Mouse (Mus musculus): ENCODE measurements at regions not wholly inside any gene's neighbourhood (a gene's known extent, or its start where the extent isn't known, plus 50 kb on each side); places are given as distances from the start of the nearest gene placed in this dataset.

DNA sequence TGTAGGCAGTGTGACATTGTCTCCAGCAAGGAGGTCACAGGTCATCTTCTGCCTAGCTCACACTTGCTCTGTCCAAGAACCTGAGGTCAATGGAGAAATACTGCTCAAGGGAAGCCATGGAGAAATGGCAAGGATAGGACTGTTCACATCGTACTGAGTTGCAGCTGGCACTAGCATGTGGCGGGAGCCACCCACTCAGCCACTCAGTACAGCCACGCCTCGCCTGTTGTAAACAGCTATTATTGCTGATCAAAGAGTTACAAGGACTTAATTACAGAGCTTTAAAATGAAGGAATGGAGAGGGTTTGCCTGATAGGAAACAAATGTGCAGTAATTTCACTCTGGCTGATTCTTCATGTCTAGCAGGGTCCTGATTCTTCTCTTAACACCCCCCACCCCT lies 64.8 kb downstream of the Dll1 start:
- no peak for DNase-seq (ENCODE audit: extremely low read depth, low read depth)

DNA sequence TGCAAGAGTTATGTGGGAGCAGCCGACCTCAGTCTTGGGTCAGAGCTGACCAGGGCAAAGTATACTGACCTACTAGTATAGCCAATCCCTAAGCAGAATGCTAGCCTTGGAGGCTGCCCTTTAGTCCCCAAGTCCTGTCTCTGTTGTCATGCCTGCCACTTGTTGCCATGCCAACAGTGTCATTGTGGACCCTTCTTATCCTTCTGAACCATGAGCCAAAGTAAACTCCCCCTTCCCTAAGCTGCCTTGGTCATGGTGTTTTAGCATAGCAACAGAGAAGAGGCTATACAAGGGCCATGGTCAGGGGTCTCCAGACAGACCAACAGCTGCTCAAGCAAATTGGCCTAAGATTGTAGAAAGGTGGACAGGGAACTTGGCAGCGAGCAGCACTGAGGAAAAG lies 66.2 kb downstream of the Dll1 start:
- DNase-seq (ENCODE audit: extremely low read depth, low read depth): no peak

DNA sequence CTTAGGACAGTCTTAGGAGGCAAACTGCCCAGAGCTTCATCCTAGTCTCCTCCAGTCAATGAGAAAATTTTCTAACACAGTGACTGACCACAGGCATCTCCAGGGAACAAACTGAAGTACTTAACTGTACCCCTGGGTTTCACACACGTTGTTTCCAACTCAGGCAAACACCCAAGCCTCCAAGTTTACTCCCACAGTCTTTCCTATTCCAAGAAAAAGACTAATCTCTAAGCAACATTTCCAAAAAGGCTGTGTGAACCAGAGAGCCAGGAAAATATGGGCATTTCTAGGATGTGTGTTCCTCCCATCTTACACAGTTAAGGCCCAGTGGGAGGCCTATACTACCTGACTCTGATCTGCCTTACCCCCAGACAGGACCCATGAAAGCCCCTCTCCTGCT lies 74.6 kb downstream of the Dll1 start:
- DNase-seq (ENCODE audit: extremely low read depth, low read depth): no peak

- DNase-seq (ENCODE audit: extremely low read depth, low read depth): no peak
Measured at GRCm38 (mm10) chr17:15299743-15300371, 76.8 kb downstream of the Dll1 start.

DNA sequence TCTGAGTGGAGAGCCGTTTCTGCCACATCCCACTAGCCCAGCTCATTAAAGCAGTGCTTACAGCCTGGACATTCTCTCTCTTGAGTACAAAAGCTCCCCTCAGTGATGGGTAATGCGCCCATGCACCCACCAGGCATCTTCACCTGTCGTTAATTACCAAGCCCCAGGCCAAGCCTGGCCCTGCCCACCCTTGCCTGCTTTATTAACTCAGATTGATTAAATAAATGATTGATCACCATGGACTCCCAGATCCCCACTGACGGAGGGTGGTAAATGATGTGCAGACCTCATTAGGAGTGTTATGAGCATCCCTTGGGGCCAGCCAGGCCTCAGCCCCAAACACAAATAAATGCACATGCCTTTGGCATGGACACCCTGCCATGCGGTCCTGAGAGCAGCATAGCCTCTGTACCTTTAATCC lies 82.5 kb downstream of the Dll1 start:
- DNase-seq (ENCODE audit: extremely low read depth, low read depth): no peak

DNA sequence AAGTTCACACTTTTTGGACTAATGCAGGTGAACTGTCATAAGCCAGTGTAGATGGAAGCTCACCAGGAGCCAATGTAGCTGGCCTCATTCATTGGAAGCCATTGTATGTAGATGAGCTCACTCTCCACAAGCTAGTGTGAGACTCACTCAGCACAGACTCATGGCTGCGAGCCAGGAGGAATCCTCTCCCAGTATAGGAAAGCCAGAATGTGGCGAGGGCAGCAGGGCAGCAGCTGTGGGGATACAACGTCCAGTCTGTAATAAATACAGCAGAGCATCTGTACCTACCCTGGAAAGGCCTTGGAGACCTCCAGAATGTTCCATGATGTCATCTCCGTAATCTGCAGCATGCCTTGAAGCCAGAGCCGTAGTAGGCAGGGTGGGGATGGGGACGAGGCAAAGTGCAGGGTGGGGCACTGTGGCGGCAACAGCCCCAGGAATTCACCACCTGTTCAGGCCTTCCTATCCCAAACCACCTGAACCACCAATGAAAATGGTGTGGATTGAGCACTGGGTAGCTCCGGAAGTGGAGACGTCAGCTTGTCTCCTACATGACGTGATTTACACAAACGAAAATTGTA lies 84.1 kb downstream of the Dll1 start:
- no peak for DNase-seq (ENCODE audit: extremely low read depth, low read depth)

GRCm38 (mm10) chr17:15291626-15292025 lies 85.0 kb downstream of the Dll1 start:
- no peak for DNase-seq (ENCODE audit: extremely low read depth, low read depth)

DNA sequence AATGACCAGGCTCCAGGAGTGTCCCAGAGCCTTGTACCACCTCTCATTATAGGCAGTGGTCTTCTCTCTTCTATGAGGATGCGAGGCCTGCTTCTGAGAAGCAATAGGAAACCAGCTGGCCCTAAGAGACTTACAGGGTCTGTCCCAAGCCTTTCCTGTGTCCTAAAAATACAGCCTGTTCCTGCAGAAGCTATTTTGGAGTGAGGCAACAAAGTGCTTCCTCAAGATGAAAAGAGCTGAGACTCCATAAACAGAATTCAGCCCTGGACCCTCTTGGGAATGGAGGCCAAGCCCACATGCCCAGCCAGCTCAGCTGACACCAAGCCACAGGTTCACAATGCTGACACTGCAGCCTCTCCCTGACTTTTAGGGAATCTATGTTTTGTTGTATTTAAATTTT lies 86.3 kb downstream of the Dll1 start:
- no peak for DNase-seq (ENCODE audit: extremely low read depth, low read depth)

- DNase-seq (ENCODE audit: extremely low read depth, low read depth): no peak
Measured at GRCm38 (mm10) chr17:15289062-15289461, 87.6 kb downstream of the Dll1 start.

- no peak for DNase-seq (ENCODE audit: extremely low read depth, low read depth)
Measured at GRCm38 (mm10) chr17:15288640-15289039, 88.0 kb downstream of the Dll1 start.

- DNase-seq (ENCODE audit: extremely low read depth, low read depth): no peak
Measured at GRCm38 (mm10) chr17:15286596-15286995, 90.1 kb downstream of the Dll1 start.

DNA sequence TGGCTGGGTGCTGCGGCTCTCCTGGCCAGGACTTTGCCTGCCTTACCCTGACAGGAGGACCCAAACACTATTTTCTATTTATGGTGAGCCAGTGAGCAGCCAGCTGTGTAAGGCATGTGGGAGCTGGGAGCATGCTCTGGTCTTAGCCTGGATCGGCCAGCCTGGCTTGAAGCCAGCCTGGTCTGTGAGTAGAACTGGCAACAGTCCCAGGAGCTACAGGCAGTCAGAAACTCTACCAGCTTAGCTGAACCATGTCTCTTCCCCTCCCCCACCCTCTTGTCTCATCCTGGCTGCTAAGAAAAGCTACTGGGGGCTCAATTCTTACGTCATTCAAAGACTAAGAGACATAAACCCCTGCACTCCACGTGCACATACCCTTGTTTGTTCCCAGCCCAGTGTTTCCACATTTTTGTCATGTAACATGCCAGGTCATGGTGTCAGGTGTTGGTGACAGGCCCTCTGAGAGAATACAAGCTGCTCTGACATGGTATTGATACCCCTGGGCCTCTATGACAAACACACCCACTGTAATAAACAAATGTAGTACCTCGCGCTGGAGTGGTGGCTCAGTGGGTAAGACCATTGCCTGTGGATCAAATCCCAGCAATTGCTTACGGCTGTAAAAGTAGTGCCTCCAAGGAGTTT lies 91.2 kb downstream of the Dll1 start:
- no peak for DNase-seq (ENCODE audit: extremely low read depth, low read depth)

DNA sequence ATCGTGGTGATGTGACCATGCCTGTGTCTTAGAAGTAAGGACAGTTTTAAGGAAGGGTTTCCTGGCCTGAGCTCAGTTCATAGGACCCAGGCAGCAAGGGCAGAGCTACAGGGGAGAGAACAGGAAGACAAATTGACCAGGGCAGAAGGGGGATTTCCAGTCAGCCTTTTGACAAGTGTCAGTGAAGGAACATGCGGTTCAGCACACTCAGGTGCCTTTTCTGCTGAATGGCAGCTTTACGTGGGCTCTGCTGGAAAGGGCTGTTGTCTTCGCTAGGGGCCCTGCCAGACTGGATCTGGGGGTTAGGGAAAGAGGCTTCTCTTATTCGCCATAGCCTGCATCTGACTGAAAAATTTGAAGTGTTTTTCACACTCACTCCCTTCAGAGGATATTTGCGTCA lies 106.8 kb downstream of the Dll1 start:
- DNase-seq (ENCODE audit: extremely low read depth, low read depth): no peak

DNA sequence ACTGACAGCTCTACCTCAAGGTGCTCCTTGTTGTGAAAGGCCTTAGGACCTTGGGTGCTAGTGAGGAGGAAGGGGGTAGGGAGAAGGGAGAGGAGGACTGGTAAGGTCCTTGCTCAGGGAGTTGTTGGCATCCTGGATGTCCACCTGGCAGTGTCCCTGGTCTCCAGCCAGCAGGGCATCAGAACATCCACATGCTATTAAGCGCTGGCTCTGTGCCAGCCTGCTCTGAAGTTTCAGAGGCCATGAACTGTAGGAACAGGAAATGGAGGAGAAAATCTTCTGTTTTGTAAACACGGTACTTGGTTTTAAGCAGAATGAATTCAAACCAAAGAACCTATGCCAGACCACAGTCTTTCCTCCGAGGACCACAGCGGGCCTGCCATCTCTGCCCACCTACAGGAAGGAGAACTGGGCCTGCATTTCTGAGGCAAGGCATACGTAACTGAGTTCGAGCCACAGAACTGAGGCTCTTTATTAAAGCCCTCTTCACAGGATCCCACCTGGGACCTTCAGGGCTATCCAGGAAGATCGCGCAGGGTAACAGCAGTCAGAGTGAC lies 107.5 kb downstream of the Dll1 start:
- DNase-seq (ENCODE audit: extremely low read depth, low read depth): no peak

GRCm38 (mm10) chr17:15267721-15268120 lies 109.0 kb downstream of the Dll1 start:
- DNase-seq (ENCODE audit: extremely low read depth, low read depth): no peak

- no peak for DNase-seq (ENCODE audit: extremely low read depth, low read depth)
Measured at GRCm38 (mm10) chr17:15259427-15260101, 117.1 kb downstream of the Dll1 start.

- no peak for DNase-seq (ENCODE audit: extremely low read depth, low read depth)
Measured at GRCm38 (mm10) chr17:15255874-15256273, 120.8 kb downstream of the Dll1 start.

- DNase-seq (ENCODE audit: extremely low read depth, low read depth): no peak
Measured at GRCm38 (mm10) chr17:15253785-15254184, 122.9 kb downstream of the Dll1 start.

- DNase-seq (ENCODE audit: extremely low read depth, low read depth): no peak
Measured at GRCm38 (mm10) chr17:15253271-15253670, 123.4 kb downstream of the Dll1 start.

GRCm38 (mm10) chr17:15252187-15252586 lies 124.5 kb downstream of the Dll1 start:
- DNase-seq (ENCODE audit: extremely low read depth, low read depth): no peak

- DNase-seq (ENCODE audit: extremely low read depth, low read depth): no peak
Measured at GRCm38 (mm10) chr17:15251641-15252040, 125.0 kb downstream of the Dll1 start.

DNA sequence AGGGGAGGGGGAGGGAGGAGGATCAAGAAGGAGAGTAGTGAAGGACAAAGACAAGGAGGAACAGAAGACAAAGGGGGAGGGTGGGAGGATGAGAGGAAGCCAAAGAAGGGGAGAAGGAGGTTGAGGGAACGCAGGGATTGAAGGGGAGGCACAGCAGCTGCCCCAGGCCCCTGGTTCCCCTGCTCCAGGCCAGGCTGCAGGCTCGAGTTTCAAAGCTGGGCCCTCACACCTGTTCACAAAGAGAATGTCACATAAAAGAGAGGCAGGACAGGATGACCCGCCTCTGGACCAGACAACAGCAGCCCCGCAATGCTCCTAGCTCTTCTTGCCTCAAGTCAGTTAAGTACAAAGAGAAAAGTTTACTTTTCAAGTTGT lies 128.3 kb downstream of the Dll1 start:
- DNase-seq (ENCODE audit: extremely low read depth, low read depth): no peak

All from MEL-GATA-1-ER (cell line).